Mouse (Mus musculus) layer of hippocampus, adult 8-10 months (tissue): ENCODE measurements around the gene Tnrc18. TPM values are rescaled to one million over a fixed set of nuclear protein-coding genes. Genes with fewer than 3 reads are reported as not detected.

ENCODE experiments used
- DNase-seq, 2 experiments: peaks; one replicate each; pipeline ENCODE4 v3.0.0; 2022; ENCODE audit warnings: low spot score in 2 of 2
- total RNA-seq, 4 experiments: library from RNA; stranded (reverse); gene quantifications; 2 replicates each; pipeline ENCODE4 v1.2.4; 2022

Tnrc18 gene
- total RNA-seq, 4 experiments from 2014 or later, result 131 to 153 (median 136) TPM

DNA sequence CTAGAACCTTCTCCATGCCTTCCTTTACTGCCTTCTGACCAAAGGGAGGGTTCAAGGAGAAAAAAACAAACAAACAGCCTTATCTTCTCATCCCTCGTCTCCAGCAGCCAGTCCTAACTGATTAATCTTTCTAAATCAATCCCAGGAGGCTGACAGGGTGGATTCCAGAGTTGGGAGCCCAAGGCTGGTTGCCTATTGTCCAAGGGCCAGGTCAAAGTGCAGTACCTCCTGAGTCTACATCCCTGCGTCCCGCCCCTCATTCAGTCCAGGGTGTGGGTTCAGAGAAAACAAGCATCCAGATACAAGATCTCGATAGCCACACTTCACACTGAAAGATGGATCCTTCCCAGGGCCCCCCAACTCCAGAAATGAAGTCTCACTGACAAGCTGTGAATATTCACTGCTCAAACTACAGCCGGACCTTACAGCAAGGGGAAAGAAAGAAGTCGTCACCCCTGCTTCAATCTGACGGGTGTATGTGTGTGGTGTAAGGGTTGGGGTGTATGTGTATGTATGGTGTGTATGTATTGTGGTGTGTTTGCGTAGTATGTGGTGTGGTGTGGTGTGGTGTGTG, 5.5 kb downstream of the Tnrc18 start:
- no peak for DNase-seq

DNA sequence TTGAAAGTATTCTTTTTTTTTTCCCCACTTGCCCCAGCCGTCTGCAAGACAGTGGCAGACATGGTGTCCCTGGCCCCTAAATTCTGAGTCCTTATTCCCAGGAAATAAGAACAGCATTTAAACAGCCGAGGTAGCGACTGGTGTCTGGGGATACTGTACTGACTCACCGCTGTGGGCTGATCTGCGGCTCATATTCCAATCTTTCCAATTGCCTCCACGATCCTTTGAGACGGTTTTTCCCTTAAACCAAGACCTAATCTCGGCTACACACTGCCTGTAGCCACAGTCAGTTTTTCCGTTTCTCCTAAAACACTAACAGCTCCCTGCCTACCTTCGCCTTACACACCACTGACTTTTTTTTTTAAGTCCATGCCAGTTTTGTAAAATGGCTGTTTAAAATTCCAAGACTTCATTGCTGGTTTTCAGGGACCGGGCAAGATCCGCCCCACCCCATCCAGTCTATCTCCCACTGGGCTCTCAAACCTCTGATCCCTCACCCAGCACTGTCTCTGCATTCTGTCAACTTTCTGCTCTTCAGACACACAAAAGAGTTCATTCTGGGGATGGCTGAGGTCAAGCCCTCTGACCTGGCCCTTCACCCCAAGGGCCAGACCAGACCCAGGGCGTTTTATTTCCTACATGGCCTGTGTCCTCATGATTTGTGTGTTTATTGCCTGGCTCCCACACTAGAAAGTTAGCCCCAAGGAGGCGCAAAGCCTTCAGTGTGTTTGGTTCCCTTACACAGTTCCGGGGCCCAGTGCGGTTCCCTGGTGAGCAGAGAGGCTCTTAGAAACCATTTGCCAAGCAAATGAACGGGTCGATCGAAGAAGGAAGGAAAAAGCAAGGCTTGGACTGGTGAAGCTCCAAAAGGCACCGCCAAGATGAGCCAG, 6.5 kb downstream of the Tnrc18 start:
- no peak for DNase-seq

DNA sequence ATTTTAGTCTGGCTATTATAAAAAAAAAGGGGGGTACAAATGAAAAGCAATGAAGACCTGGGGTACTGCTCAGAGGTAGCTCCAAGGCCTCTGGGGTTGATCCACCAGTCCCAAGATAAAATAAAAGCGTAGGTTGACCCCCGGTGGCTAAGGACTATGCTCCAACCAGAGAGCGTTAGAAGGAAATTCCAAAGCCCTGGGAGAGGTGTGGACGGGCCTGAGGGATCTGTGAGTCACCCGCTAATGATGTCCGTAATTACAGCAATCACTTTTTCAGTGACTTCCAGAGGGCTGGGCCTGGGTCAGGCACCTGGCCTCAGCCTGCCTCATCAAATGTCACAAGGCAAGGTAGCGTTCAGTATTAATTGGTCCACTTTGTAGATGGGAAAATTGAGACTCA, 9.8 kb downstream of the Tnrc18 start:
- DNase-seq, result no peak

DNA sequence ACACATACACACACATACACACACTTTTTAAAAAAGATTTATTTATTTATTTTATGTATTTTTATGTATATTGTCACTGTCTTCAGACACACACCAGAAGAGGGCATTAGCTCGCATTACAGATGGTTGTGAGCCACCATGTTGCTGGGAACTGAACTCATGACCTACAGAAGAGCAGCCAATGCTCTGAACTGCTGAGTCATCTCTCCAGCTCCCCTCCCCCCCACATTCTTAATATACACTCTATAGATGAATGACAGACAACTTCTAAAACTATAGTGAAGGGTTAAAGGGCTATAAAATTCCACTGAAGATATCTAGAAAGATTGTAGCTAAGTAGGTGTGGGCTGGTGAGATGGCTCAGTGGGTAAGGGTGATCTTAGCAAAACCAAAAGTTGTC, 13.7 kb downstream of the Tnrc18 start:
- no peak for DNase-seq

DNA sequence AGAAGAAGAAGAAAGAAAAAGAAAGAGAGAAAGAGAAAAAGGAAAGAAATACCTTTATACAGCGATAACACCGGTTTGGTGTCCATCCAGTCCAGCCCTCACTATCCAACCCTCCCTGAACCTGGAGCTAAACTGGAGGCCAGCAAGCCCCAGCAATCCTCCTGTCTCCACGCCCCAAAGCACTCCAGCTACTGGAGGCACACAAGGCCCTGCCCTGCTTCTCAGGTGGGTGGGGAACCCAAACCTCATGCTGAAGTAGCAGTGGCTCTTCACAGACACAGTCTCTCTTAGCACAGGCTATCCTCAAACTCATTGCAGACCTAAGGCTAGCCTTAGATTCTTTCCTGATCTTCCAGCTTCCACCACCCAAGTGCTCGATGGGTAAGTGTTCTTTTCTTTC, 14.6 kb downstream of the Tnrc18 start:
- DNase-seq, result no peak

DNA sequence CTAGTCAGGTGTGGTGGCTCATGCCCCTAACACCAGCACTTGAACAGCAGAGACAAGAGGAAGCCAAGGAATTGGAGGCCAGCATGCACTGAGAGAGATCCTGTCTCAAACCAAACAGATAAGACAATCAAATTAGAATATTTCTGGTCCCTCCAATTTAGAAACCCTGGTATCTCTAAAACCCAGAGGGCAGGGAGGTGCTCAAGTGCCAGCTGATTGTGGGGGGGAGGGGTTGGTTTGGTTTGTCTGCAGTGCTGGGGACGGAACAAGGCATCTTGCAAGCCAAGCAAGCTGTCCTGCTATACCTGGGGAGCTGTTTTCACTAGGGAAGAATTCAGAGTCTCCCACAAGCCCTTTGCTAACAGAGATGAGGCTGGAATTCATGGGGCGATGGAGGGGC, 15.5 kb downstream of the Tnrc18 start:
- no peak for DNase-seq

DNA sequence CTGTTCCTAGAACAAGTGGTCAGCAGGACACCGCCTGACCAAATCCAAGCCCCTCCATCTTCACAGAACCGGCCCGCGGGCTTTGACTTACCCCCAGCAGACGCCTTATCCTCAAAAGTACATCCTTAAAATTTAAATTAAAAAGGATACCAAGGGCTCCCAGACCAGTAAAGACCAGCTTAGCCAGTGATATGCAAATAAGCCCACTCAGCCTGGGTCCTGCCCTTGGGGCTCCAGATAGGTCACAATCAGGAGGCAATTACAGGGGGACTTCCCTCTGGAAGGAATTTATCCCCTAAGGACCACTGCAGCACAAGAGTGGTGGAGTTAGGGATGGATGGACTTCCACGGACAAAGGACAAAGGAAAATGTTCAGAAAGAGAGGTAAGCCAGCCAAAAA, 16.8 kb downstream of the Tnrc18 start:
- no peak for DNase-seq

DNA sequence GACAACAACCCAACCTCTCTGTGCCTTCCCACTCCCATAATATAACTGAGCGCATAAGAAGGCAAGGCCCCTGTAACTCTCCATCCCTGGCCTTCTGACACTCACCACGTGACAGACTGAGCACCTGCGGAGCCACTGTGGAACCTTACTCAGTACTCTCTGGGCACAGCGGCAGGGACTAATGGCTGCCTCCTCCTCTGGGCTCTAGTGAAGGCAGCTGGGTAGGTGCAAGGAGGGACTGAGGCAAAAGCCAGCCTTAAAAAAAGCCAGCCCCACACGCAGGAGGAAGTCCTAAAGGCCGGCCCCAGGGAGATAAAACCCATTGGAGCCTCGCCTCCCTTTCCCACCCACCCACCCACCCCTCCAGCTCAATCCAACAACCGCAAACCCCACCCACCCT, 17.3 kb downstream of the Tnrc18 start:
- no peak for DNase-seq

DNA sequence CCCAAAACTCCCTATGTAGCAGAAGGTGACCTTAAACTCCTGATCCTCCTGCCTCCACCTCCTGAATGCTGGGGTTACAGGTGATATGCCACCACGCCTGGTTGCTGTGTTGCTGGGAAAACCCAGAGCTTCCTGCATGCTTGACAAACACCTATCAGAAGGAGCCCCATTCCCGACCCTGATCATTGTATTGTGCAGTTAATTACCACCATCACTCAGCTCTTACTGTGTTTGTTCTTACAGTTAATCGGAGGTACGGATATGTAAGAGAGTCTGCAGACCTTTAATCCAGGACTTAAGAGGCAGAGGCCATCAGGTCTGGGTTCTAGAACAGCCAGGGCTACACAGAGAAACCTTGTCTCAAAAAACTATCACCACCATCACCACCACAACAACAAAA, 18.2 kb downstream of the Tnrc18 start:
- DNase-seq, result no peak

DNA sequence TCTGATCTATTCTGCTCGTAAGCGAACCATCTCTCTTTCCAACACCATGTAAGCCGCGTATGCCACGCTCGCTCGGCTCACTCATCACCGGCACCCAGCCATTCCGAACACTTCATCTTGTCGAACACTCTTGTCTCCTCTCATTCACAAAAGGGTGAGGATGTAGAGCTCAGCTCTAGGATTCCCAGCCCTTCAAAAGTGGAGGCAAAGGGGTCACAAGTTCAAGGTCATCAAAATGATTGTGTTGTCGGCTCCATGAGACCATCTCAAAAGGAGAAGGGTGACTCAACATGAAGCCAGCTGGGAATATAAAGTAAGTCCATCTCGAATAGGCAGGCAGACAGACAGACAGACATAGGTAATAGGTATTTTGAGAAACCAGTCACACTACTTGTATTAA, 19.3 kb downstream of the Tnrc18 start:
- DNase-seq, result no peak

DNA sequence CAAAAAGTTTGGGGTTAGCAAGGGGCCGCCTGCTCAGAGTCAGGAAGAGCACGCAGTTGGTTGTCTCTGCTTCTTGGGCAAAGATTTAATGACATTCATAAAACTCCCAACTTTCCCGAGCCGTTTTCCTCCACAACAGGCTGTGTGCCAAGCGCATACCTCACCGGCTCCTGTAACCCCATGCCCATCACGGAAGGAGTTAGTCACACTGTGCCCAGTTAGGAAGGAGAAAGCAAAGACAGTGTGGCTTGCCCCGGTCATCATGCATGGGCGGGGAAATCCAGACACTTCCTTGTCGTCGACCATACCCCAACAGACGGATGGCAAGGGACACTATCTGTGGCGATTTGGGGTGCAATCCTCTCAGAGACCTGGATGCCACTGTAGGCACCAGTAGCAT, 19.8 kb downstream of the Tnrc18 start:
- no peak for DNase-seq

DNA sequence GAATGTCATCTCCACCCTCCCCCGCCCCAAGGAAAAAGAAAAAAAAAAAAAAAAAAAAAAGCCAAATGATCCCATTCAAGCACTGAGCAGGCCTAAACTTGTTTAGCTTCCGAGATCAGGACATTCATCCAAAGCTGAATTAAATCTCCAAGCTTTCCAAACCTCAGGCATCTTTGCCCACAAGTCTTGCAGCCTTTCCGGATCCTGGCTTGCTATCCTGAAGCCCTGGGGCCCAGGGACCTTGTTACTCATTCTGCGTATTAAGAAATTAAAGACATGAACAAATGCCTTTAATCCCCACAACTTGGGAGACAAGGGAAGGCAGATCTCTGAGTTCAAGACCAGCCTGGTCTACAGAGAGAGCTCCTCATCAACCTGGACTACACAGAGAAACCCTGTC, 20.5 kb downstream of the Tnrc18 start:
- DNase-seq, result no peak

DNA sequence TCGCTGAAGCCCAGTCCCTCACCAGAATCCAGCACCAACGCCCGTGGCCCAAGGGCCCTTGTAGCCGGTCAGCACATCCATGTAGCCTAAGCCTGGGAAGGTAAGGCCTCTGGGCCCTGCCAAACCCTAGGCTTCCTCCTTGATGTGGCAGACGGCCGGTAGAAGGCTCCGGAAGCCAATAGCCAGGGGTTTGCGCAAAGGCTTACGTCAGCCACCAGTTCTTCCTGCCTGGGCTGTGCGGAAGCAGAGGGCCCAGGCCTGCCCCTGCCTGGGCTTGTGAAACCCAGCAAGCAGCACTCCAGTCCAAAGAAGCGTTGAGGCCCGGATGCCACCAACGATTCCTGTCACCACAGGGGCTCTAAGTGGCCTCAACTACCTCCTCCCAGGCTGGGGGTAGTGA, 22.9 kb downstream of the Tnrc18 start:
- no peak for DNase-seq

DNA sequence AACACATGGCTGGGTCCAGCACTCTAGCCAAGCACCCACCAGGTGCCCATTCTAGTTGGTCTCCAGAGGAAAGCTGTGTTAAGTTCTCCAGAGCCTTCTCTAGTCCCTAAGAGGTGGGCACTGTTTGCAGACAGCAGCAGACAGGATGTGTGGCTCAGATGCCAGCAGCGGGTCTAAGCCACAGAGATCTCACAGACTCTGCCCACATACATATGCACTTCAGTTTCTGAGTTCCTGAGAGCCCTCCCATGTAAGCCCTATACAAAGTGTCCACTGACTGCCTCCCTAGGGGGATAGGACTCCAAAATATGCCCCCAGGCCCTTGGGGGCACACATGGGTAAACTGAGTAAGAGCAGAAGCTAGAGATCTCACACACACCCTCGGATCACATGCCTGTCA, 23.3 kb downstream of the Tnrc18 start:
- no peak for DNase-seq

DNA sequence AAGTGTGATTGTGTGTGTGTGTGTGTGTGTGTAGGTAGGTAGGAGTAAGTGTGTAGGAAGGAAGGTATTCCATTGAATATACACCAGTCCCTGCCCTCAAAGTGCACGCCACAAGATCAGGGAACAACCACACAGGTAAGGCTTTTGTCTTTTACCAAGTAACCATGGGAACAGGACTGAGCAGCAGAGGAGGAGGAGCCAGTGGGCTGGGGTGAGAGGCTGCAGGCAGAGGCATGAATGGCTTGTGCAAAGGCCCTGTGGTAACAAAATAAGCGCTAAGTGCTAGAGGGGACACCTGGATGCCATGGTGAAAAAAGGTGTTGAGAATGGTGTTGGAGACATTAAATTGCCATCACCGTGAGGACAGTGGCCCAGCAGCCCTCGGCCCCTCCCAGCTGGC, 24.9 kb downstream of the Tnrc18 start:
- no peak for DNase-seq

DNA sequence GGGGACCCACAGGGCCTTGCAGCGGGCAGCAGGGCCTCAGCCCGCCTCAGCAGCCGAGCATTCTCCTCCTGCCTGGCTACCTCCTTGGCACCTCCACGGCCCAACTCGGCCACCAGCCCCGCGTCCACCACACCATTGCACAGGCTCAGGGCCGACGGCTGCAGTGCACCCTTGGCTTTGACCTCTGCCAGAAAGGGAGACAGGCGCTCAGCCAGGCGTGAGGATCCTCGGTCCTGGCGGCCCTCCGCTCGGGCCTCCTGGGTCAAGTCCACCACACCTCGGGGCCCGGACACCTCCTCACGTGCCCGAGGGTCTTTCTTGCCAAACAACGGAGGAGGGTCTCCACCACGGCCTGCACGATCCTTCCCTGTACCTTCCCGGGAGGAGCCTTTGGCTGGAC, 29.2 kb downstream of the Tnrc18 start:
- DNase-seq, result no peak

DNA sequence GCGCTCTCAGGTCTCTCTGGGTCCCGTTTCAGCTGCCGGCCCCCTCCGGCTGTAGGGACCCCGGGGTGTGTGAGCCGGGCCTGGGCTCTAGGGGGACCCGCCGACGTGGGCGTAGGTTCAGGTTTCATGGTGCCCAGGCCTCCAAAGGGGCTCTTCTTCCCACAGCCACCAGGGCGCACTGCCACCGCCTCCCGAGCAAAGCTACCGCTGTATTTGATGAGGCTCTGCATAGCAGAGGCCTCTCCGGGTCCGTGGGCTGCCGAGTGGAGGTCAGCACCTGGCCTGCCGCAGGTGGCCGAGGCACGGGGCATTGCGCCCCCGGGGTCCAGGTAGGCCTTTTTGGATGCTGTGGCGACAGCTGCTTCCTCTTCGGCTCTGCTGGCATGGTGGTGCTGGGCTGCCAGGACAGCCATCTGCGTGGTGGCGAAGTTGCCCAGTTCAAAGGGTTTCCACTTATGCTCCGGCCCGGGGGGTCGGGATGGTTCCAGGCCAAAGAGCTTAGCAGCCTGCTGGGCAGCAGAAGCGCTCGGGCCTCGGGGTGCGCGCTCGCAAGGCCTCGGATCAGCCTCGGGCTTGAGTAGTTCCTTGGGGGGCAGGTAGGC, 30.1 kb downstream of the Tnrc18 start:
- no peak for DNase-seq

DNA sequence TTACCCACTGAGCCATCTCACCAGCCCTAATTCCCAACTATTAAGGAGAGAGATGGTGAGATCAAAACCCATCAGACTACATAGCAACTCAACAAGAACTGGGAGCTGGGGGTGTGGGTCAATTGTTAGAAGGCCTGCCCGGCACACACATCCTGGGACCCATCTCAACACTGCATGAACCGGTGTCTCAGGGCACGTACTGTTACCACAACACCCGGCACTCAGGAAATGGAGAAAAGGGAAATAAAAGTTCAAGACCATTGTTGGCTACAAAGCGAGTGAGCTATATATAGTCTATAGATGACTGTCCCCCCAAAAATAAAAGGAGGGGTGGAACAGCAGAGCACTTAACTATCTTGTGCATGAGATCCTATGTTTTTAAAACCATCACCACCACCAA, 30.8 kb downstream of the Tnrc18 start:
- no peak for DNase-seq

DNA sequence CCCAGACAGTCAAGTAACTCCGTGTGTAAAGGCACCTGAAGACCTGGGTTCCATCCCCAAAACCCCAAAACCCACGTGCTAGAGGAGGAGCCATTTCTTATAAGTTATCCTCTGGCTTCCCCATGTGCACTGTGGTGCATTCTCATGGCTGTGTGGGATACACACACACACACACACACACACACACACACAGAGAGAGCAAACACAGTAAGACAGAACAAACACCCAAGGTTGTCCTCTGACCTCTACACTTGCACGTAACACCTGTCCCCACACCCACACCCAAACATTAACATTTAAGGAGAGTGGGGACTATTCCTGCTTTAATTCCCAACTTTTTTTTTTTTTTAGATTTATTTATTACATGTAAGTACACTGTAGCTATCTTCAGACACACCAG, 31.2 kb downstream of the Tnrc18 start:
- no peak for DNase-seq

DNA sequence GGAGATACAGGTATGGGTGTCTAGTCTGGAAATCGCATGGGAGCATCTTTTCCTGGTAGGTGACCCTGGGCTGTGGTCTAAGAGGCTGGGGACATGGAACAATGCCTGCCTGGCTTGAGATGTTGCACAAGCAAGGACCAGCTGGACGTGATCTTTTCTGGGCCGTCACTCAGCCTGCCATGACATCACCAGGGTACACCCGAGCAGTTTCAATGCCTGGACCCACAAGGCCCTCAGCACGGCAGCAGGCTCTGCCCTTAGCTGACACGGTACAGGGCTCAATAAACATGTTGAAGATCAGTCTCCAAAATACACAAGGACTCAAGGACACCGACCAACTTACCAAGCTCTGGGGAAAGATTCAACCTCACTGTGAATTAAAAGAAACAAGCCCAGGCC, 34.3 kb downstream of the Tnrc18 start:
- DNase-seq, result no peak

DNA sequence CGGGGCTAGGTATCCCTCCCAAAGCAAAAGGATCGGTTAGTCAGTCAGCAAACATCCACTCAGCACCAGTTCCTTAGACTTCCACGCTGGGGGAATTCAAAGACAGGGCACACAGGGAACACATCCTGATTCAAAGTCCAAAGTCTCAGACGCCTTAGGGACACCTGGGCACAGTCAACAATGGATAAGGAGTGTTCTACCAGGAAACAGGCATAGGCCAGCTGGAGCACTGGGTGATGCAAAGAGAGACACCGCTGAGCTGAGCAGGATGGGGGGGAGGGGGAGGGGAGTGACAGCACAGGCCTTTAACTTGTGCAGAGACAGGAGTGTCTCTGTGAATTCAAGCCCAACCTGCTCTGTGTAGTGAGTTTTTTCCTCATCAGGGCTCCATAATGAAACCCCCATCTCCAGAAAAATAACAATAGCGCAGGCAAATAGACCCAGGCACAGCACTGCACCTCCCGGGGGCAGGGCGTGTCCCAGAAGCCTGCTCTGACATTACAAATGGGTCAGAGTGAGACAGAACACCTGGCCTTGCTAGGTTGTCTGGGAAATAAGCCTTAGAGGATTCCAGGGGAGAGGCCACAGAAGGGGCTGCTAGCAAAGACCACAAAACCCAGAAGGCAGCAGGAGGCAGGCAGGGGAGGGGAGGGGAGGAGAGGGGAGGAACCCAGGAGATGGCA, 34.9 kb downstream of the Tnrc18 start:
- no peak for DNase-seq

DNA sequence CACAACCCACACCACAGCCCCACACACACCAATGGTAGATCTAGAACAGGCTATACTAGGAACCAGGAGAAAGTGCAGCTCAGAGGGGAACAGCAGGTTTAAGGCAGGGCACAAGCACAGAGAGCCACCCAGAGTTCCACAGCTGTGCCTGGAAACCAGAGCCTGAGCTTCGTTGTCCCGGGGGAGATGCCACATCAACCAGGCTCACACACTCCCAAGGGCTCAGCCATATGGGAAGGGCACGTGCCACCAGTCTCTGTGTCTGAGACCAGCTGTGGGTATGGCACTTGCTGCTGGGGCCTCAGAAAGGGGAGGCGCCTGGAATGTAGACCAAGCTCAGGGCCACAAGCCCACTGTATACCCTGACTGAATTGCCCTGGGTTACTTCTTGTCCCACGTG, 36.9 kb downstream of the Tnrc18 start:
- DNase-seq, result no peak
